Mouse (Mus musculus): Measurements from ENCODE around the gene Gm12666.
"Not testable (repeated sequence)": the region's sequence is repeated elsewhere in the genome, so short reads cannot be mapped to it uniquely, and the experiment has no call there.

The Gm12666 gene

GRCm38 (mm10) chr4:92191649-92192048 lies at the start of gene Gm12666:
Gm12666 (minus strand) TSS chr4:92191749.
- not testable (repeated sequence) for DNase-seq (ENCODE audit: low spot score in 2 of 2)

- no peak for DNase-seq (ENCODE audit: low spot score in 2 of 2)
These were observed 34.8 kb upstream of the Gm12666 start for GRCm38 (mm10) chr4:92226326-92226725.

GRCm38 (mm10) chr4:92216286-92216685 lies 24.7 kb upstream of the Gm12666 start:
- DNase-seq (ENCODE audit: low spot score in 2 of 2), result no peak

GRCm38 (mm10) chr4:92152646-92153045 lies 38.9 kb downstream of the Gm12666 start:
- no peak for DNase-seq (ENCODE audit: low spot score in 2 of 2)

DNA sequence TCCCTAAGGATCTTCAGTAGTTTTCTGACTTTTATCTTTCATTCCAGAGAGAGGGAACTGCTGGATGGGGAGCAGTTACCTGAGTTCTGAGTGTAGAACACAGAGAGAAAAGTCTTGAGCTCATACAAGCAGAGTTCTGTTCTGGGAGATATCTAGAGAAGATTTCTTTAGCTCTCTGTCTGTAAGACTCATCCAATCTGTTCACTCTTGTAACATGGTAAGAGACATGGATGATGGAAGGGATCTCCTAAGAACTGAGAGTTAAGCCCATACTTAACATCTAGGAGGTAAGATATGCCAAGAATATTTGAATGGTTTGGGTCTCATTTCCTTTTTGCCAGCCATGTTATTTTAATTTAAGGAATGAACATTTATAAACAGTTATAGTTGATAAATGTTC lies 44.4 kb downstream of the Gm12666 start, which contains the start of gene Izumo3:
TSS of gene Izumo3 (minus strand) at position 101 of the 400 bp plus-strand sequence.
- DNase-seq (ENCODE audit: low spot score in 2 of 2), result no peak
